Comparison of ENCODE assay signal across 18 mouse cellular contexts in the genomic region with DNA sequence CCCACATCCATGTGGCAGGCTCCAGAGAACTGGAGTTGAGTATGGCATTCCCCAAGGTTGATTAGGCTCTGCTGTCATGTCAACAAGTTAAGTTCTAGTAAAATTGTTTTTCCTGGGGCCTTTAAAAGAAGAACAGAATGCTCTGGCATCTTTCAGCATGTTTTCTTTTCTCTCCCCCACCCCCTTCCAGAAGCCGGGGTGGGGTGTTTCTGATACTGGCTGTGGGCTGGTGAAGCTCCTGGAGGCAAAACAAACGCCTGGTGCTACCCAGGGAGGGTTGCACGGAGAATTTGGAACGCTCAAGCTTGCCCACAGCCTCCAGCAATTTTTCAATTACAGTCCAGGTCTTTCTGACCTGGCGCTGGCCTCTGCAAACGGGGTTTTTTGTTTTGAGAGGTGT.
"Had no signal": no experiment of that assay in that cellular context is flagged by ENCODE, and none has a peak within 500 bp of the region (broad histone marks: within the 10 kb centered on the region; RNA-seq: fewer than 3 reads in every experiment).

No protein-coding gene starts in this region.

- H3K4me1 ChIP-seq: limb, embryonic 12.5 days; limb, embryonic 15.5 days; lung, embryonic 15.5 days; midbrain, embryonic 12.5 days; midbrain, embryonic 15.5 days; neural tube, embryonic 12.5 days; neural tube, embryonic 15.5 days had no signal

- H3K9ac ChIP-seq: limb, embryonic 12.5 days; limb, embryonic 15.5 days; liver, embryonic 14.5 days; liver, postnatal 0 days; lung, embryonic 15.5 days; midbrain, embryonic 12.5 days; midbrain, embryonic 15.5 days; neural tube, embryonic 12.5 days; neural tube, embryonic 15.5 days had no signal

- H3K4me3 ChIP-seq: left cerebral cortex, adult 2 months; limb, embryonic 12.5 days; limb, embryonic 15.5 days; lung, embryonic 15.5 days; midbrain, embryonic 12.5 days; midbrain, embryonic 15.5 days; neural tube, embryonic 12.5 days; neural tube, embryonic 15.5 days had no signal

- H3K9me3 ChIP-seq: limb, embryonic 12.5 days; limb, embryonic 15.5 days; lung, embryonic 15.5 days; midbrain, embryonic 12.5 days; midbrain, embryonic 15.5 days; neural tube, embryonic 12.5 days; neural tube, embryonic 15.5 days had no signal

- ATAC-seq: intestine, postnatal 0 days; liver, postnatal 0 days; midbrain, embryonic 15.5 days had no signal

- H3K27me3 ChIP-seq: neural tube, embryonic 12.5 days had no signal

- H3K27ac ChIP-seq: kidney, postnatal 0 days; left cerebral cortex, adult 2 months; limb, embryonic 12.5 days; limb, embryonic 15.5 days; liver, embryonic 14.5 days; lung, embryonic 15.5 days; macrophage; midbrain, embryonic 12.5 days; midbrain, embryonic 15.5 days; neural tube, embryonic 12.5 days; neural tube, embryonic 15.5 days had no signal

- H3K4me2 ChIP-seq: limb, embryonic 12.5 days; limb, embryonic 15.5 days; liver, embryonic 11.5 days; lung, embryonic 15.5 days; midbrain, embryonic 12.5 days; midbrain, embryonic 15.5 days; neural tube, embryonic 12.5 days; neural tube, embryonic 15.5 days had no signal

- H3K36me3 ChIP-seq: limb, embryonic 12.5 days; limb, embryonic 15.5 days; lung, embryonic 15.5 days; midbrain, embryonic 12.5 days; midbrain, embryonic 15.5 days; neural tube, embryonic 12.5 days; neural tube, embryonic 15.5 days had no signal

- DNase-seq: kidney, adult 8-10 months; layer of hippocampus, postnatal 36 days; liver, postnatal 0 days; thymus, adult 18-20 months; thymus, postnatal 36 days had no signal
